Mouse (Mus musculus): ENCODE measurements around the gene Adh7. TPM values are rescaled to one million over a fixed set of nuclear protein-coding genes. Genes with fewer than 3 reads are reported as not detected.
A peak's percentile ranks its signal among the peaks of the same experiment; 100 is the strongest.

The Adh7 gene
- total and polyA plus RNA-seq, 2 experiments from 2014 or later = 0.37 to 0.70 TPM

GRCm38 (mm10) chr3:138185995-138186930 is 31.3 kb upstream of the Adh7 start:
- Histone ChIP-seq H3K9me3 (ENCODE audit: low read length) (no peaks in the 10 kb centered on the region), H3K4me3 (ENCODE audit: low read length) (peak overlapping the region; percentile 1; the same call in 1 of the 2 replicates), H3K4me2 (ENCODE audit: low read depth, low read length) (peak overlapping the region; percentile 6), H3K9ac (replicated peaks; ENCODE audit: low read length) (no peak overlapping the region), H3K27me3 (ENCODE audit: insufficient read depth, low read length) (no peaks in the 10 kb centered on the region), H3K36me3 (ENCODE audit: insufficient read depth, low read length) (no peaks in the 10 kb centered on the region), H3K4me1 (ENCODE audit: insufficient read depth, low read length) (no peaks in the 10 kb centered on the region), H3K27ac (no peak overlapping the region)
- DNase-seq (ENCODE audit: low spot score) (peak; percentile 43), ATAC-seq (peak; percentile 71)
- TF ChIP-seq CTCF (IDR thresholded peaks at IDR 0.05; ENCODE audit: low read depth) = no peak
- 69% methylated on average over 26 of the region's 26 CpGs for WGBS

- ATAC-seq = no peak
- WGBS = 83% methylated on average over 7 of the region's 7 CpGs
- no peak overlapping the region for H3K4me2 ChIP-seq (ENCODE audit: low read depth, low read length)
These were observed 25.3 kb upstream of the Adh7 start for GRCm38 (mm10) chr3:138192260-138192659.

GRCm38 (mm10) chr3:138193683-138194302 is 23.8 kb upstream of the Adh7 start, which contains the start of gene 4930579F01Rik:
Gene 4930579F01Rik (minus strand): TSS chr3:138193825.
- H3K27me3 ChIP-seq (ENCODE audit: insufficient read depth, low read length) = no peaks in the 10 kb centered on the region
- WGBS = 86% methylated on average over 15 of the region's 15 CpGs
- TF ChIP-seq CTCF (IDR thresholded peaks at IDR 0.05; ENCODE audit: low read depth) = no peak

More at GRCm38 (mm10) chr3:138192260-138192659, 25.3 kb upstream of the Adh7 start:
- no peak overlapping the region for H3K27ac ChIP-seq
- DNase-seq (ENCODE audit: low spot score) = no peak
- no peak for TF ChIP-seq CTCF (IDR thresholded peaks at IDR 0.05; ENCODE audit: low read depth)
- H3K9ac ChIP-seq (replicated peaks; ENCODE audit: low read length) = no peak overlapping the region
- H3K36me3 ChIP-seq (ENCODE audit: insufficient read depth, low read length) = no peaks in the 10 kb centered on the region
- no peaks in the 10 kb centered on the region for H3K27me3 ChIP-seq (ENCODE audit: insufficient read depth, low read length)
- no peak overlapping the region for H3K4me3 ChIP-seq (ENCODE audit: low read length)
- no peaks in the 10 kb centered on the region for H3K4me1 ChIP-seq (ENCODE audit: insufficient read depth, low read length)
- H3K9me3 ChIP-seq (ENCODE audit: low read length) = no peaks in the 10 kb centered on the region

GRCm38 (mm10) chr3:138197093-138197492 is 20.5 kb upstream of the Adh7 start:
- DNase-seq (ENCODE audit: low spot score) (no peak), ATAC-seq (no peak)
- Histone ChIP-seq H3K27me3 (ENCODE audit: insufficient read depth, low read length) (no peaks in the 10 kb centered on the region), H3K9ac (replicated peaks; ENCODE audit: low read length) (no peak overlapping the region), H3K27ac (no peak overlapping the region), H3K4me3 (ENCODE audit: low read length) (no peak overlapping the region), H3K9me3 (ENCODE audit: low read length) (no peaks in the 10 kb centered on the region), H3K4me2 (ENCODE audit: low read depth, low read length) (no peak overlapping the region), H3K36me3 (ENCODE audit: insufficient read depth, low read length) (no peaks in the 10 kb centered on the region), H3K4me1 (ENCODE audit: insufficient read depth, low read length) (no peaks in the 10 kb centered on the region)
- WGBS = 83% methylated on average over 14 of the region's 14 CpGs
- TF ChIP-seq CTCF (IDR thresholded peaks at IDR 0.05; ENCODE audit: low read depth) = no peak

More at GRCm38 (mm10) chr3:138193683-138194302, 23.8 kb upstream of the Adh7 start, which contains the start of gene 4930579F01Rik:
- Histone ChIP-seq H3K4me1 (ENCODE audit: insufficient read depth, low read length) (no peaks in the 10 kb centered on the region), H3K9me3 (ENCODE audit: low read length) (no peaks in the 10 kb centered on the region), H3K4me2 (ENCODE audit: low read depth, low read length) (no peak within 1 kb of the TSS), H3K27ac (no peak within 1 kb of the TSS), H3K9ac (replicated peaks; ENCODE audit: low read length) (no peak within 1 kb of the TSS), H3K36me3 (ENCODE audit: insufficient read depth, low read length) (no peaks in the 10 kb centered on the region), H3K4me3 (ENCODE audit: low read length) (no peak within 1 kb of the TSS)
- DNase-seq (ENCODE audit: low spot score) (no peak), ATAC-seq (no peak)

GRCm38 (mm10) chr3:138197556-138197955 is 20.0 kb upstream of the Adh7 start:
- no peaks in the 10 kb centered on the region for H3K36me3 ChIP-seq (ENCODE audit: insufficient read depth, low read length)
- no peak overlapping the region for H3K4me3 ChIP-seq (ENCODE audit: low read length)
- H3K4me1 ChIP-seq (ENCODE audit: insufficient read depth, low read length) = no peaks in the 10 kb centered on the region
- H3K4me2 ChIP-seq (ENCODE audit: low read depth, low read length) = peak overlapping the region; percentile 51
- no peaks in the 10 kb centered on the region for H3K27me3 ChIP-seq (ENCODE audit: insufficient read depth, low read length)
- DNase-seq (ENCODE audit: low spot score) = no peak
- TF ChIP-seq CTCF (IDR thresholded peaks at IDR 0.05; ENCODE audit: low read depth) = no peak
- no peak overlapping the region for H3K27ac ChIP-seq
- no peaks in the 10 kb centered on the region for H3K9me3 ChIP-seq (ENCODE audit: low read length)
- WGBS = 58% methylated on average over 9 of the region's 9 CpGs
- ATAC-seq = peak; percentile 22; the same call in 1 of the 2 replicates
- no peak overlapping the region for H3K9ac ChIP-seq (replicated peaks; ENCODE audit: low read length)

GRCm38 (mm10) chr3:138197973-138198721 is 19.4 kb upstream of the Adh7 start:
- Histone ChIP-seq H3K9me3 (ENCODE audit: low read length) (no peaks in the 10 kb centered on the region), H3K27me3 (ENCODE audit: insufficient read depth, low read length) (no peaks in the 10 kb centered on the region), H3K4me3 (ENCODE audit: low read length) (peak overlapping the region; percentile 17; the same call in 1 of the 2 replicates), H3K4me1 (ENCODE audit: insufficient read depth, low read length) (no peaks in the 10 kb centered on the region), H3K9ac (replicated peaks; ENCODE audit: low read length) (no peak overlapping the region; the same call in 1 of the 2 replicates), H3K36me3 (ENCODE audit: insufficient read depth, low read length) (no peaks in the 10 kb centered on the region), H3K27ac (no peak overlapping the region), H3K4me2 (ENCODE audit: low read depth, low read length) (peak overlapping the region; percentile 51)
- WGBS = 24% methylated on average over 20 of the region's 20 CpGs
- TF ChIP-seq CTCF (IDR thresholded peaks at IDR 0.05; ENCODE audit: low read depth) = peak; percentile 96
- peak; percentile 97 for DNase-seq (ENCODE audit: low spot score)
- peak; percentile 96 for ATAC-seq

Measured in hindbrain, postnatal 0 days (tissue).